Mouse (Mus musculus) thymus, adult 2 months (tissue): ENCODE measurements around the gene Rcc2.

Source experiments
- CTCF ChIP-seq: fragments of 200-500 bp; IDR thresholded peaks from 2 replicates; pipeline ENCODE4 v1.5.1; 2012; ENCODE audit warnings: mild to moderate bottlenecking, control low read depth, low read length, moderate library complexity, borderline replicate concordance; ENCODE audit not compliant: control insufficient read depth, poor library complexity, insufficient read depth; ENCODE audit errors: extremely low read depth
- POLR2A ChIP-seq: fragments of 200-500 bp; IDR thresholded peaks from 2 replicates; pipeline ENCODE4 v1.6.1; 2012; ENCODE audit warnings: mild to moderate bottlenecking, low read length, control low read depth, moderate library complexity; ENCODE audit not compliant: control insufficient read depth, poor library complexity, insufficient read depth; ENCODE audit errors: extremely low read depth

GRCm38 (mm10) chr4:140770433-140770832 is 70.1 kb downstream of the Rcc2 start:
- no peak for TF ChIP-seq CTCF
- TF ChIP-seq POLR2A, result no peak
